Mouse (Mus musculus) thymus, adult 18-20 months (tissue): Measurements from ENCODE around the gene Nr1h2.

ENCODE experiments used
- DNase-seq, 2 experiments: peaks; one replicate each; pipeline ENCODE4 v3.0.0; 2022; ENCODE audit warnings: mixed read lengths in 2 of 2

The Nr1h2 gene

DNA sequence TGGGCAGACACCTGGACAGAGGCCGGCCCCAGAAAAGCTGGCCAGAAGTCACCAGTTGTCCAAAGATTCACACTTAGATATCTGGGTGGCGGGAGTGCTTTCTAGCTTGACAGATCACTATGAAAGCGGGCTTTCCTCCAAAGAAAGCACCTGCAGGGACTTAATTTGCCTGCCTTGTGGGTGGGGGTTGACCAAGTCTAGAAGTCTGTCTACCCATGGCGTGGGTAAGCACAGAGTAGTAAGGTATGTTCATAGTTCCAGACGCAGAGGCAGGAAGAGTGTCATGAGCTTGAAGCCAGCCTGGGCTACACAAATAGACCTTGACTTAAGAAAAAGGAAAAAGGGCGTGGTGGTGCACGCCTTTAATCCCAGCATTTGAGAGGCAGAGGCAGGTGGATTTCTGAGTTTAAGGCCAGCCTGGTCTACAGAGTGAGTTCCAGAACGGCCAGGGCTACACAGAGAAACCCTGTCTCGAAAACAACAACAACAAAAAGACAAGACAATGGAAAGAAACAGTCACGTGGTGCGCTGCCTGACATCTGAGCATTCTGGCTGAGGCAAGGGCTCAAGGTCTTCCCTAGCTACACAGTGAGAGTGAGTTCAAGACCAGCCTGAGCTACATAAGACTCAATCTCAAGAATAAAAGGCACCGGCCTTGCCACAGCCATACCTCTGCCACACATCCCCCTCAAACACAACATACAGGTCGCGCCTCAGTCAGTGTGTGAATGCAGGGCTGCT lies 27.2 kb downstream of the Nr1h2 start:
- no peak for DNase-seq

DNA sequence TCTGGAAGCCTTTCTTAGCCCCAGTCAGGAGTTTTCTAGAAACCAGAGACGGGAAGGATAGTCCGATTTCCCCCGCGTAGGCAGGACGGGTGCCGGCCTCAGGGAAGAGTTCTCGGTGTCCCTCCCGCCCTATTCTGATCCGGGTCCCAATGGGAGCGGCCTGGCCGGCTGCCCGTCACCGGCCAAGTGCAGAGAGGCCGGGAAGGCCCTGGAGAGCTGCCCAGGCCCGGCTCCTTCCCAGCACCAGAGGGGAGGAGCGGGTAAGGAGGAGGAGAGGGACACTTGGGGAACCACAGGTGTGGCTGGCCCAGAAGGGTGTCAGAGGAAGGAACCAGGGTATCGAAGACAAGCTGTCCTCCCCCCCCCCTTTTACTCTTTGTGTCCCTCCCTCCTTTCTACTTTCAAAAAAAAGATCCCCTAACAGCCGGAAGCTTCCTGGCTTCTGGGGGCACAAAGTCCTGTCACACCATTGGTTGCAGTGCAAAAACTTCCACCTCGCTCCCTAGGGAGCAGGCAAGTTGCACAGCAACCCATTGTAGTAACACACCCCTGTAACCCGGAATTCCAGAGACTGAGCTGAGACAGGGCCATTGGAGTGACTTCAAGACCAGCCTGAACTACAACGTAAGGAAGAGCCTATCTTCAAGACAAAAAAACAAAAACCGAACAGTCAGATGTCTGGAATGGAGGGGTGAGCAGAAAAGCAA lies 28.5 kb downstream of the Nr1h2 start:
- no peak for DNase-seq

DNA sequence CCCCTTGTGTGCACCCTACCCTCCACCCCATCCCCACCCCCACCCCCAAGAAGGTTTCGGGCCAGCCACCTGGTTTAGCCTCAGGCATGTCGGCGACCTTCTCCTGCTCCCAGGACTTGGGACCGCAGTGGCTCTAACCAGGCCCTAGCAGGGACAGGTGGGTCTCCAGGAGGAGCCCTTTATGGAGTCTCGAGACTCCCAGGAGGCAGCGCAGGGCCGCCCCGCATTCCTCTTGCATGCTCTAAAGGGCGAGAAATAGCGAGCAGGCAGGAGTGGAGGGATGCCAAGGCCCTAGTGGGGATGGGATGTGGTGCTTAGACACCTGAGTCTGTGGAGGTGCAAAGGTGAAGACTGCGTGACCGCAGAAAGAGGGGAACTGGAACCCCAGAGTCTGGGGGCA lies 29.2 kb downstream of the Nr1h2 start, which contains the start of gene Mybpc2:
Gene Mybpc2, minus strand, starts transcription at position 155 of the 400 bp plus-strand sequence.
- DNase-seq = no peak

GRCm38 (mm10) chr7:44523056-44523455 lies 30.7 kb downstream of the Nr1h2 start:
- DNase-seq = no peak

DNA sequence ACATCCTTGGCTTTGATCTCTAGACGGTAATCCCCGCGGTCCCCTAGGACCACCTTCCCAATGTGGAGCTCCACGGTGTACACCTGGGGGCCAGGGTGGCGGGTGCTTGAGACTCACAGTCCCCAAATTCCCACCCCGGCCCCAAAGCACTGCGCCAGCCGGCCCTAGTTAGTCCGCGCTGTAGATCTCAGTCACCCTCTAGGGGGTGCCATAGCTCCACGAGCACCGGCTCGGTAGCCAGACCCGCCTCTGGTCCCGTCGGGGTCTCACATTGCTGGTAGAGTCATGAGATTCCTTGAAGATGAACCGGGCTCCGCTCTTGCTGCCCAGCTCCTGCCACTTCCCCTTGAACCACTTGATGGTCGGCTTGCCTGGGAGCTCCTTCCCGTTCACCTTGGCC lies 32.0 kb downstream of the Nr1h2 start:
- peak; percentile 46 to 58 for DNase-seq

- DNase-seq = no peak
Measured at GRCm38 (mm10) chr7:44520990-44521389, 32.8 kb downstream of the Nr1h2 start.

- DNase-seq = no peak
Measured at GRCm38 (mm10) chr7:44519240-44519913, 34.4 kb downstream of the Nr1h2 start.

DNA sequence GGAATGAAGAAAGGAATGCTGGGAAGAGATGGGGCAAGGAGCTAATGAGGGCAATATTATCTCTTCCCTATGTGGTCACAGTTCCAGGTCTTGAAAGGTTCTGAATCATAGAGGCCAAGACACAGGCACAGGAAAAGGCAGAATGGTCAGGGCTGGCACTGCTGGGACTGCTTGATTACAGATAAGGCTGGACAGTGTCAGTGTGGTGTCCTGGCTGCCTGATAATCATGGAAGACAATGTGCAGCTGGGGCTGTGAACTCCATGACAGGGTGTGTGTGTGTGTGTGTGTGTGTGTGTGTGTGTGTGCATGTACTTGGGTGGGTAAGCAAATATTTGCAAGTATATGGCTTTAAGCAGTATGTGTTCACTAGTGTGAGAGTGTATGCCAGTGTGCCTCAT lies 46.3 kb downstream of the Nr1h2 start:
- no peak for DNase-seq

DNA sequence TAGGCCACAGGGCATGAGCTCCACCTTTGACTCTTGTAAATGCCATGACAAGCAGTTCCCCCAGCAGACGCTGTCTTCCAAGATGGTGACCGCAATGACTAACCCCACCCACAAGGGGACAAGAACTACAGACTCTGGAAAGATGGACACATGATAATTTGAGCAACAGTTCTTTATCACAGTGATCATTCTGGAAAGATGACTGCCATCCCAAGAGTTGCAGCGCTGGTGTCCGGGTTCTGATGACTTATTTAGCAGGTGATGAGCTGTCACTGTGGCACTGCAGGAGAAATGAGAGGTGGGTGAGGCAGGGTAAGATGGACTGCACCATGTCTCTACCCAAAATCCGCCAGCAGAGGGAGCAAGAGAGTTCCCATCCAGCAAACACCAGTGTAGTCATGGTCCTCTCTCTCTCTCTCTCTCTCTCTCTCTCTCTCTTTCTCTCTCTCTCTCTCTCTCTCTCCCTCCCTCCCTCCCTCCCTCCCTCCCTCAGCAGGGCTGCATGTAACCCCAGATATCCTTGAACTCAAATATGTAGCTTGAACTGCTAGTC lies 52.1 kb downstream of the Nr1h2 start:
- no peak for DNase-seq

- no peak for DNase-seq
Measured at GRCm38 (mm10) chr7:44500046-44500445, 53.7 kb downstream of the Nr1h2 start.
